Mouse (Mus musculus) neural tube, embryonic 15.5 days (tissue): ENCODE results near the gene Ablim2. TPM values are rescaled to one million over a fixed set of nuclear protein-coding genes. Genes with fewer than 3 reads are reported as not detected.
A peak's percentile ranks its signal among the peaks of the same experiment; 100 is the strongest.

Source experiments
- ATAC-seq: fragments of 200-750 bp; cut with Nextera tagmentation; 2 replicates; pipeline ENCODE4 v1.8.0; 2017; ENCODE audit warnings: mild to moderate bottlenecking, moderate TSS enrichment, moderate library complexity; ENCODE audit not compliant: low FRiP score
- H3K27ac ChIP-seq: fragments of 300-500 bp; sonication (generic); replicated peaks from 2 replicates; pipeline ENCODE4 v1.5.1; 2015; ENCODE audit warnings: mild to moderate bottlenecking, inconsistent platforms
- H3K27me3 ChIP-seq: fragments of 300-500 bp; sonication (generic); replicated peaks from 2 replicates; pipeline ENCODE4 v1.6.1; 2015; ENCODE audit warnings: inconsistent platforms
- H3K36me3 ChIP-seq: fragments of 300-500 bp; sonication (generic); 2 replicates; pipeline ENCODE4 v1.6.1; 2015; ENCODE audit warnings: inconsistent platforms
- H3K4me1 ChIP-seq: fragments of 300-500 bp; sonication (generic); 2 replicates; pipeline ENCODE4 v1.6.1; 2015; ENCODE audit warnings: inconsistent platforms
- H3K4me2 ChIP-seq: fragments of 300-500 bp; sonication (generic); 2 replicates; pipeline ENCODE4 v1.6.1; 2015; ENCODE audit warnings: inconsistent platforms, mild to moderate bottlenecking, moderate library complexity
- H3K4me3 ChIP-seq: fragments of 300-500 bp; sonication (generic); replicated peaks from 2 replicates; pipeline ENCODE4 v1.5.1; 2015; ENCODE audit warnings: mild to moderate bottlenecking, inconsistent platforms
- H3K9ac ChIP-seq: fragments of 300-500 bp; sonication (generic); replicated peaks from 2 replicates; pipeline ENCODE4 v1.6.1; 2015; ENCODE audit warnings: mild to moderate bottlenecking, inconsistent platforms
- H3K9me3 ChIP-seq: fragments of 300-500 bp; sonication (generic); replicated peaks from 2 replicates; pipeline ENCODE4 v1.6.1; 2016; ENCODE audit warnings: inconsistent platforms
- WGBS: fragments of 180-500 bp; shearing (Covaris S2); methylation state at CpG from one replicate; pipeline ENCODE4 v1.1.7; 2015; ENCODE audit warnings: mixed read lengths; 5-methylcytosine and 5-hydroxymethylcytosine counted together
- polyA plus RNA-seq: library from polyadenylated mRNA; unstranded; fragments of >200 nt; fragmentation: Nextera tagmentation; extraction: Ambion mirVana; gene quantifications from 2 replicates; pipeline ENCODE4 v1.2.1, GENCODE M21; 2015

Ablim2 gene
- polyA plus RNA-seq, 1 experiment from 2014 or later: 31.8 TPM

- Histone ChIP-seq H3K9me3 (no peaks in the 10 kb centered on the region), H3K27ac (peak overlapping the region; percentile 84), H3K4me3 (peak overlapping the region; percentile 72), H3K27me3 (peaks cover 25% of the 10 kb centered on the region), H3K4me2 (peak overlapping the region; percentile 93), H3K36me3 (no peaks in the 10 kb centered on the region), H3K9ac (peak overlapping the region; percentile 53), H3K4me1 (peaks cover 26% of the 10 kb centered on the region)
- WGBS: 7% methylated on average over 26 of the region's 26 CpGs
- peak; percentile 66 for ATAC-seq
Measured at GRCm38 (mm10) chr5:35756997-35757638, 562 bp upstream of the Ablim2 start.

- Histone ChIP-seq H3K27me3 (peaks cover 25% of the 10 kb centered on the region), H3K27ac (peak overlapping the region; percentile 79), H3K9ac (peak overlapping the region; percentile 70), H3K36me3 (no peaks in the 10 kb centered on the region), H3K4me3 (peak overlapping the region; percentile 72), H3K9me3 (no peaks in the 10 kb centered on the region), H3K4me2 (peak overlapping the region; percentile 93), H3K4me1 (peaks cover 26% of the 10 kb centered on the region)
- 2% methylated on average over 40 of the region's 40 CpGs for WGBS
- ATAC-seq: peak; percentile 42
Measured at GRCm38 (mm10) chr5:35758081-35759053, 687 bp downstream of the Ablim2 start.

- peaks cover 26% of the 10 kb centered on the region for H3K27me3 ChIP-seq
- H3K27ac ChIP-seq: no peak overlapping the region
- ATAC-seq: no peak
- 78% methylated on average over 5 of the region's 5 CpGs for WGBS
- no peak overlapping the region for H3K9ac ChIP-seq
- H3K36me3 ChIP-seq: no peaks in the 10 kb centered on the region
- peaks cover 25% of the 10 kb centered on the region for H3K4me1 ChIP-seq
- H3K4me3 ChIP-seq: no peak overlapping the region
- H3K9me3 ChIP-seq: no peaks in the 10 kb centered on the region
- no peak overlapping the region for H3K4me2 ChIP-seq
Measured at GRCm38 (mm10) chr5:35761323-35761722, 3.6 kb downstream of the Ablim2 start.

- H3K4me3 ChIP-seq: no peak overlapping the region
- H3K9me3 ChIP-seq: no peaks in the 10 kb centered on the region
- 68% methylated on average over 5 of the region's 5 CpGs for WGBS
- H3K27ac ChIP-seq: no peak overlapping the region
- no peak for ATAC-seq
- no peak overlapping the region for H3K9ac ChIP-seq
- peaks cover 26% of the 10 kb centered on the region for H3K27me3 ChIP-seq
- peaks cover 16% of the 10 kb centered on the region for H3K4me1 ChIP-seq
- no peaks in the 10 kb centered on the region for H3K36me3 ChIP-seq
- H3K4me2 ChIP-seq: no peak overlapping the region
Measured at GRCm38 (mm10) chr5:35762388-35762787, 4.7 kb downstream of the Ablim2 start.

DNA sequence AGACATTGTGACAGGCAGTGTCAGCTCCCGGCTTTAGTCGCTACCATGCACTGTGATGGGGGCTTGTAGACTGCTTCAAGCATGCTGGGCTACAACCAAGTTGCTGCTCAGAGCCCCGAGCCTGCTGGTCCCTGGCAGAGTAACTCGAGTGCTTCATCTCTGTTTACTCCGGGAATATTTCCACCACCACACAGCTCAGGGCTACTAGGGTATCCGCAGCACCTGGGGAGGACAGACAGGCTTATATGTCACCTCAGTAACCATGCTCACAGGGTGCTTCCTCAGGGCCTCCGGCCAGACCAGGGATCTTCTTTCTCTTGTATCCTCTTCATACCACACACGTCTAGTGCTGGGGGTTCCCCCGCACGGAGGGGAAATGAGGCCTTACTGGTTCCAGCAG, 5.2 kb downstream of the Ablim2 start:
- Histone ChIP-seq H3K27me3 (peaks cover 26% of the 10 kb centered on the region), H3K9ac (no peak overlapping the region), H3K4me3 (no peak overlapping the region), H3K4me1 (peaks cover 16% of the 10 kb centered on the region), H3K36me3 (no peaks in the 10 kb centered on the region), H3K9me3 (no peaks in the 10 kb centered on the region), H3K27ac (no peak overlapping the region), H3K4me2 (no peak overlapping the region)
- no peak for ATAC-seq
- WGBS: 77% methylated on average over 10 of the region's 10 CpGs

DNA sequence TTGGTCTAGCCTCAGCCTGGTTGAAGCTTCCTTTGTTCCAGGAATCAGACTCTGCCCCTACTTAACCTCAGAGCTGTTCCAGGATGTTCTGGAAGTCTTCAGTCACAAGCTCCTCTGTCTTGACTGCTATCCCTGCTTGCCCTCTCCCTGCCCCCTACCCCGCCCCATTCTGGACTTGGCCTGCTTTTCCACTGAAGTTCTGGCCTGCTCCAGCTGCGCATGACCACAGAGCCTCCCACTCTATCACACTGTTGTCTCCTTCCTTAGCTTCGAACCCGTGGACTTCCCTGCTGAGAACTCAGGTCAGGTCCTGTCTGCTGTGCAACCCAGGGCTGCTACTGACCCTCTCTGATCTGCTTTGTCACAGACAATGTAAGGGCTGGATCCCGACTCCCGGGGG, 8.2 kb downstream of the Ablim2 start:
- ATAC-seq: no peak
- Histone ChIP-seq H3K9me3 (no peaks in the 10 kb centered on the region), H3K4me1 (0 out of 2 replicates have a peak, but pooled peaks cover 2% of the 10 kb centered on the region), H3K27me3 (peaks cover 4% of the 10 kb centered on the region), H3K36me3 (no peaks in the 10 kb centered on the region), H3K4me2 (no peak overlapping the region), H3K9ac (no peak overlapping the region), H3K27ac (no peak overlapping the region), H3K4me3 (no peak overlapping the region)
- WGBS: 92% methylated on average over 6 of the region's 6 CpGs

DNA sequence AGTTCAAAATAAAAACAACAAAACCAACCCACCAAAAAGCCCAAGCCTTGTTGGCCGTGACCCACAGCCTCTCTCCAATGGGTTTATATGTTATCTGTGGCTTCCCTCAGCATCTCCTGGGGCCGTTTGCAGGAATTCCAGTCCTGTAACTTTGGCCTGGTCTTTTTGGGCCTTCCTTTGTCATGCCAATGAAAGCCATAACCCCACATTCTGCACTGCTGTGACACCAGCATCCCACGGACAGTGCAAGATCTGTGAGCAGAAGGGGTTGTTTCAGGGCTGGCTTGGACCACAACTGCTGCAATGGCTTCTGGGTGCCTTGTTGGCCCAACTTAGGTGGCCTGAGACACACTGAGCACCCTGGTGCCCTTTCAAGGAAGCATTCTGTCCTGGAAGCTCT, 10.8 kb downstream of the Ablim2 start:
- no peaks in the 10 kb centered on the region for H3K9me3 ChIP-seq
- H3K4me2 ChIP-seq: no peak overlapping the region
- no peak overlapping the region for H3K4me3 ChIP-seq
- no peak for ATAC-seq
- H3K36me3 ChIP-seq: no peaks in the 10 kb centered on the region
- peaks cover 14% of the 10 kb centered on the region for H3K4me1 ChIP-seq
- H3K27me3 ChIP-seq: peaks cover 7% of the 10 kb centered on the region; the same call in 1 of the 2 replicates
- H3K9ac ChIP-seq: no peak overlapping the region
- no peak overlapping the region for H3K27ac ChIP-seq
- WGBS: 55% methylated on average over 3 of the region's 3 CpGs

GRCm38 (mm10) chr5:35768997-35769396, 11.3 kb downstream of the Ablim2 start:
- ATAC-seq: no peak
- no peak overlapping the region for H3K4me2 ChIP-seq
- H3K4me3 ChIP-seq: no peak overlapping the region
- peaks cover 4% of the 10 kb centered on the region; the same call in 1 of the 2 replicates for H3K27me3 ChIP-seq
- H3K9ac ChIP-seq: no peak overlapping the region
- no peaks in the 10 kb centered on the region for H3K9me3 ChIP-seq
- H3K36me3 ChIP-seq: no peaks in the 10 kb centered on the region
- WGBS: 84% methylated on average over 7 of the region's 7 CpGs
- no peak overlapping the region for H3K27ac ChIP-seq
- H3K4me1 ChIP-seq: peaks cover 18% of the 10 kb centered on the region

DNA sequence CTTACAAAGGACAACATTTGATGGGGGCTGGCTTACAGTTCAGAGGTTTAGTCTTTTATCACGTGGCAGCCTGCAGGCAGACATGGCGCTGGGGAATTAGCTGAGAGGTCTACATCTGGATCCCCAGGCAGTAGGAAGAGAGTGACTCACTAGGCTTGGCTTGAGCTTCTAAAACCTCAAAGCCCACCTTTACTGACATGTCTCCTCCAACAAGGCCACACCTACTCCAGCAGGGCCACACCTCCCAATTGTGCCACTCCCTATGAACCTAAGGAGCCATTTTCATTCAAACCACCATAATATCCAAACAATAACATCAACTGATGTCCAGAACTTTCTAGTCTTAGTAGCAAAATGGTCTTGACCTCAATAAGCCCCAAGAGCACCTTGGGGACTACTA, 12.6 kb downstream of the Ablim2 start:
- Histone ChIP-seq H3K36me3 (no peaks in the 10 kb centered on the region), H3K4me3 (no peak overlapping the region), H3K27me3 (peaks cover 4% of the 10 kb centered on the region; the same call in 1 of the 2 replicates), H3K4me2 (no peak overlapping the region), H3K27ac (no peak overlapping the region), H3K4me1 (peaks cover 30% of the 10 kb centered on the region), H3K9ac (no peak overlapping the region), H3K9me3 (no peaks in the 10 kb centered on the region)
- 91% methylated on average over 2 of the region's 2 CpGs for WGBS
- ATAC-seq: no peak

- no peak overlapping the region for H3K4me3 ChIP-seq
- WGBS: 52% methylated on average over 14 of the region's 14 CpGs
- ATAC-seq: no peak
- H3K27ac ChIP-seq: no peak overlapping the region
- no peaks in the 10 kb centered on the region for H3K36me3 ChIP-seq
- H3K9me3 ChIP-seq: no peaks in the 10 kb centered on the region
- H3K27me3 ChIP-seq: peaks cover 4% of the 10 kb centered on the region; the same call in 1 of the 2 replicates
- peaks cover 30% of the 10 kb centered on the region for H3K4me1 ChIP-seq
- no peak overlapping the region for H3K4me2 ChIP-seq
- no peak overlapping the region for H3K9ac ChIP-seq
Measured at GRCm38 (mm10) chr5:35770891-35771663, 13.4 kb downstream of the Ablim2 start.
